Mouse (Mus musculus) heart, adult 2 months (tissue): ENCODE measurements at regions not wholly inside any gene's neighbourhood (a gene's known extent, or its start where the extent isn't known, plus 50 kb on each side); places are given as distances from the start of the nearest gene placed in this dataset.
"Not testable (repeated sequence)": the region's sequence is repeated elsewhere in the genome, so short reads cannot be mapped to it uniquely, and the experiment has no call there.

Source experiments
- CTCF ChIP-seq: fragments of 200-600 bp; IDR thresholded peaks from 2 replicates; pipeline ENCODE4 v1.8.1; 2022; ENCODE audit warnings: antibody characterized with exemption, mild to moderate bottlenecking, moderate library complexity
- EP300 ChIP-seq: fragments of 200-500 bp; IDR thresholded peaks from 2 replicates; pipeline ENCODE4 v1.6.1; 2011; ENCODE audit warnings: low read depth, low read length, control low read depth; ENCODE audit not compliant: insufficient read depth
- POLR2A ChIP-seq: fragments of 200-500 bp; IDR thresholded peaks from 2 replicates; pipeline ENCODE4 v1.6.1; 2011; ENCODE audit warnings: mild to moderate bottlenecking, low read depth, low read length, control low read depth; ENCODE audit not compliant: insufficient read depth

DNA sequence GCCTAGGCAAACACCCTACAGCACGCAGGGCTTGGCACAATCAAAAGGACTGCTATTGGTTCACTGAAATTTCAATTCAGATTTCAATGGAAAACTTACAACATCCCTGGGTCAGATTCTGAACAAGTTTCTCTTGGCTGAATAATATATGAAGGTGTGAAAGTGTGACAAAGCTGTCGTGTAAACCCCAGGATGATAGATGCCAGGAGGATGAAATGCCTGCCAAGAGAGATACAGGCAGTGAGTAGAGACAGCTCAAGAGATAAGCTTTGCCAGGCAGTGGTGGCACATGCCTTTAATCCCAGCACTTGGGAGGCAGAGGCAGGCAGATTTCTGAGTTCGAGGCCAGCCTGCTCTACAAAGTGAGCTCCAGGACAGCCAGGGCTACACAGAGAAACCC, 159.7 kb upstream of the Oprm1 start:
- TF ChIP-seq EP300, POLR2A, CTCF: not testable (repeated sequence)
